Mouse (Mus musculus): ENCODE data around the gene Ppie. TPM values are rescaled to one million over a fixed set of nuclear protein-coding genes. Genes with fewer than 3 reads are reported as not detected.
"Not testable (repeated sequence)": the region's sequence is repeated elsewhere in the genome, so short reads cannot be mapped to it uniquely, and the experiment has no call there.

Gene Ppie
- 55.5 and 55.6 TPM in 2 replicates for polyA plus RNA-seq (2015; fragmentation: Nextera tagmentation; extraction: Ambion mirVana)

- Histone ChIP-seq H3K4me3 (peak within 1 kb of the TSS; percentile 55), H3K36me3 (replicated peaks) (peaks cover 8% of the 10 kb centered on the region; the same call in 1 of the 2 replicates), H3K27me3 (replicated peaks) (peaks cover 4% of the 10 kb centered on the region; the same call in 1 of the 2 replicates), H3K27ac (peak within 1 kb of the TSS; percentile 77), H3K4me2 (peak within 1 kb of the TSS; percentile 64), H3K9me3 (no peaks in the 10 kb centered on the region), H3K9ac (peak within 1 kb of the TSS; percentile 36), H3K4me1 (peaks cover 17% of the 10 kb centered on the region)
- ATAC-seq (replicated peaks): peak; percentile 97
- under 1% methylated on average over 34 of the region's 34 CpGs for WGBS
These were observed at the start of gene Ppie for GRCm38 (mm10) chr4:123139513-123140154. Gene Ppie, minus strand, starts transcription at chr4:123139951.

DNA sequence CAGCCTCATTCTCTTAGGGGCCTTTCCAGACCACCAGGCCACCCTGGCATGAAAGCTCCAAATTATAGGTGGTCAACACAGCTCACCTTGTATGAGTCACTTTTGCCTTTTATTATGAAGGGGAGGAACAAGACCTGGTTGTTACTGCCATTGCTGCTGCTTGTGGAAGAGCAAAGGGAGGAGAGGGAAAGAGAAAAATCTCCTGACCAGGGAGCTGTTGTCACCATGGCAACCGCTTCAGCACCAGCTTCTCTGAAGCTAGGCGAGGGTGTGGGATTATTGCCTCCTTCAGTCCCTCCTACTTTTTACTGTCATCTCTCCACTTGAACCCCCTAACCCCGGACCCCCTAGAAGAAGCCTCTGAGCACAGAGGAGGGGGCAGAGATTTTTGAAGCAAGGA is 45.1 kb upstream of the Ppie start:
- Histone ChIP-seq H3K4me1 (peaks cover 34% of the 10 kb centered on the region), H3K4me2 (peak overlapping the region; percentile 74), H3K27me3 (replicated peaks) (peaks cover 21% of the 10 kb centered on the region), H3K4me3 (peak overlapping the region; percentile 56; the same call in 1 of the 2 replicates), H3K9ac (no peak overlapping the region), H3K27ac (peak overlapping the region; percentile 70), H3K9me3 (no peaks in the 10 kb centered on the region), H3K36me3 (replicated peaks) (no peaks in the 10 kb centered on the region)
- WGBS: 30% methylated on average over 3 of the region's 3 CpGs
- ATAC-seq (replicated peaks): no peak

DNA sequence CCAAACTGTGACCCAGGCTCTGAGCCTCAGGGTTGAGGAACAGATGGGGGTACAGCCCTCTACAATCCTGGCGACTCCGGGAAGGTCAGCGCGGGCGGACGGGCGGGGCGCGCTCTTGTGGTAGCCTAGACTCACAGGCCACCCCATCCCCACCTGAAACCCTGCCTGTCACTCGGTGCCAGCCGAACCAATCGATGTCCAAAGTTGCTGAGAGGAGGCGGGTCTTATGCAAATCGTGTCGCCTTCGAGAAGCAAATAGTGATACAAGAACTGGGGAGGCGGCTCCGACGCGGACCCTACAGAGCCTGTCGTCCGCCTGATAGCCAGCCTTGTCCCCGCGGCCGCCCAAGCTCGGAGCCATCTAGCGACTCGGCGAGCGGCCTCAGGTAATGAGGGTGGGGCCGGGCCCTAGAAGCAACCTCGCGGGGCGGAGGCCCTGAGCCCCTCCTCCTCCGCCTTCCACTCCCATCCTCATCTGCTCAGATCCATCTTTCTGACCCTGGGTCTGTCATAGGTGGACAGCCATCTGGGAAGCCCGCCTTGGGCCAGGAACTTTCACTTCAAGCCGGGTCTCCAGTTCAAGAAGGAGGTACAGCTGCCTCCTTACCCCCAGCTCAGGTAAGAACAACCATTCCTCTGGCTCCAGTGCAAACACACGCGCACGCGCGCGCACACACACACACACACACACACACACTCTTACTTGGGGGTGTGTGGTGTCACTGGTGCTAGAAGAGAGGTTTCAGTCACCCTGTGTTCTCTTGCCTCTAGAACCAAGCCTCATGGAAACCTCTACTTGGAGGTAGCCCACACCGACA is 43.7 kb upstream of the Ppie start:
- Histone ChIP-seq H3K27ac (peak overlapping the region; percentile 81), H3K4me2 (peak overlapping the region; percentile 74), H3K9ac (peak overlapping the region; percentile 68), H3K4me1 (peaks cover 34% of the 10 kb centered on the region), H3K36me3 (replicated peaks) (no peaks in the 10 kb centered on the region), H3K9me3 (no peaks in the 10 kb centered on the region), H3K4me3 (peak overlapping the region; percentile 56), H3K27me3 (replicated peaks) (peaks cover 16% of the 10 kb centered on the region)
- WGBS: 11% methylated on average over 43 of the region's 44 CpGs
- ATAC-seq (replicated peaks): peak; percentile 93

GRCm38 (mm10) chr4:123182328-123183238 is 42.8 kb upstream of the Ppie start, which contains the start of gene Hpcal4:
Gene Hpcal4, plus strand, starts transcription at chr4:123183227.
- Histone ChIP-seq H3K36me3 (replicated peaks) (no peaks in the 10 kb centered on the region), H3K9me3 (no peaks in the 10 kb centered on the region), H3K4me3 (peak within 1 kb of the TSS; percentile 56), H3K27ac (peak within 1 kb of the TSS; percentile 81), H3K27me3 (replicated peaks) (peaks cover 16% of the 10 kb centered on the region), H3K4me2 (peak within 1 kb of the TSS; percentile 74), H3K4me1 (peaks cover 34% of the 10 kb centered on the region), H3K9ac (peak within 1 kb of the TSS; percentile 68)
- ATAC-seq (replicated peaks): peak; percentile 81
- WGBS: 1% methylated on average over 44 of the region's 44 CpGs

GRCm38 (mm10) chr4:123171811-123172210 is 32.1 kb upstream of the Ppie start:
- Histone ChIP-seq H3K4me1 (no peaks in the 10 kb centered on the region), H3K4me3 (no peak overlapping the region), H3K9ac (no peak overlapping the region), H3K36me3 (replicated peaks) (no peaks in the 10 kb centered on the region), H3K27ac (no peak overlapping the region), H3K4me2 (no peak overlapping the region), H3K9me3 (no peaks in the 10 kb centered on the region), H3K27me3 (replicated peaks) (0 out of 2 replicates have a peak, but pooled peaks cover 7% of the 10 kb centered on the region)
- ATAC-seq (replicated peaks): no peak

GRCm38 (mm10) chr4:123164157-123164556 is 24.4 kb upstream of the Ppie start:
- Histone ChIP-seq H3K36me3 (replicated peaks) (no peaks in the 10 kb centered on the region), H3K4me3 (no peak overlapping the region), H3K27ac (no peak overlapping the region), H3K4me2 (no peak overlapping the region), H3K27me3 (replicated peaks) (no peaks in the 10 kb centered on the region), H3K9me3 (no peaks in the 10 kb centered on the region), H3K9ac (no peak overlapping the region), H3K4me1 (peaks cover 12% of the 10 kb centered on the region)
- WGBS: 92% methylated on average over 15 of the region's 15 CpGs
- no peak for ATAC-seq (replicated peaks)

DNA sequence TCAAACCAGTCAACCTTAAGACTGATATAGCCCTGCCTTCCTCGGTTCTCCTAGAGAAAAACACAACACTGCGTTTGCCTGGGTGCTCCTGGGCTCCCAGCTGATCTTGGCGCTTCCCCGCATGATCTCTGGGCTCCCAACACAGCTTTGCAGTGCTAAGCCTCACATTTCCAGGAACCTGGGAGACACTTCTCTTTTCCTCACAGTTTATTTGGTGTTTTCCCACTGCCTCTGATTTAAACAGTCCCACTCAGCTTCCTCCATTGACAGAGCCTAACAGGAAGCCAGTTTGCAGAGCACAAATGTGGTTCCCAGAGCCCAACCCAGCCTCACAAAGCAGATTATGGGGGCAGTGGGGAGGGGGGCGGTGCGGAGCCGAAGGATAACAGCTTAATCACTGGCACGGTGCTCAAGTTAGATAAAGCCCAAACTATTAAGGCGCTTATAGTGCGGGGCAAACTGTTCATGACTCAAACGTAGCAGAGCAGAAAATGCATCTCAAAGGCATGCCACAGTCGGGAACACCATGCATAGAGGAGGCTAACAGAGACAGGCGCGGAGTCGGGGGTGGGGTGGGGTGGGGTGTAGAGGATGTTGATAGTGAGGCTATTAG is 22.7 kb upstream of the Ppie start:
- Histone ChIP-seq H3K36me3 (replicated peaks) (no peaks in the 10 kb centered on the region), H3K9me3 (no peaks in the 10 kb centered on the region), H3K9ac (no peak overlapping the region), H3K27ac (no peak overlapping the region), H3K4me3 (no peak overlapping the region), H3K4me1 (peaks cover 12% of the 10 kb centered on the region), H3K27me3 (replicated peaks) (no peaks in the 10 kb centered on the region), H3K4me2 (peak overlapping the region; percentile 40)
- whole genome bisulfite sequencing: 7% methylated on average over 15 of the region's 15 CpGs
- peak; percentile 70; the same call in 1 of the 2 replicates for ATAC-seq (replicated peaks)

DNA sequence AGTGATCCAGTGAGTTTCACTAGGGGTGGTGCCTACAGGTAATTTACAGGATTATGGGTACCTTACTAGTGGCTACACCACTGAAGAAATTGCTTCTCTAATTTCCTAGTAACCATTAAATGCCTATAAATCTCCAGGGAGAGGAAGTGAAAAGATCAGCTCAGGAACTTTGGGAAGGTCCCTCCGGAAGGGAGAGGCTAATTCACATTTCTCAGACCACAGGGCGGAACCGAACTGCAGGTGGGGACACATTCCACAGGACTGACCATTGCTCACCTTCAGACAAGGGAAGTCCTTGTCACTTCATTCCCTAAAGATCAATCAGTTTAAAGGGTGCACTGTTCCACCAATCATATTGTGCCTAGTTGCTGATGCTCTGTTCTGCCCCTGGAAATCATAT is 21.5 kb upstream of the Ppie start:
- H3K4me2 ChIP-seq; H3K9ac ChIP-seq; H3K36me3 ChIP-seq (replicated peaks); H3K9me3 ChIP-seq; ATAC-seq (replicated peaks); H3K27ac ChIP-seq; H3K4me3 ChIP-seq; H3K27me3 ChIP-seq (replicated peaks): not testable (repeated sequence)
- peaks cover 12% of the 10 kb centered on the region for H3K4me1 ChIP-seq
- WGBS: 93% methylated on average over 3 of the region's 3 CpGs

DNA sequence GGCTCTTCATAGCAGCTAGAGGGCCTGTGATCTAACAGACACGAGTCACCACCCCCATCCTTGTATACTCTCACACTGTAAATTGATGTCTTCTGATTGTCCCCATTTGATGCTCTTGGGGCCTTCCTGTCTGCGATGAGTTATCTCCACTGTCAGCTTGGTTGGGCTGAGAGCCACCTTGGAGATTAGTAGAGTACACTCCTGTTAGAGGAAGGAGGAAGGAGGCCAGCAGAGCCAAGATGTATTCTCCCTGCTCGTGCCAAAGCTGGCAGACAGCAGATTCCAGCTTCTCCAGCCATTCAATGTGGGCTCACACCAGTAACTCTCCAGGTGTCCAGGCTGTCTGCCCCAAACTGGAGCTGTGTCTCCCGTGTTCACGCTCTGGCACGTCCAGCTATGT is 20.8 kb upstream of the Ppie start:
- 83% methylated on average over 6 of the region's 6 CpGs for WGBS
- ATAC-seq (replicated peaks): no peak
- peaks cover 12% of the 10 kb centered on the region for H3K4me1 ChIP-seq
- H3K27ac ChIP-seq: no peak overlapping the region
- H3K36me3 ChIP-seq (replicated peaks): no peaks in the 10 kb centered on the region
- H3K9ac ChIP-seq: no peak overlapping the region
- no peaks in the 10 kb centered on the region for H3K9me3 ChIP-seq
- no peak overlapping the region for H3K4me2 ChIP-seq
- H3K27me3 ChIP-seq (replicated peaks): no peaks in the 10 kb centered on the region; the same call in 1 of the 2 replicates
- no peak overlapping the region for H3K4me3 ChIP-seq

DNA sequence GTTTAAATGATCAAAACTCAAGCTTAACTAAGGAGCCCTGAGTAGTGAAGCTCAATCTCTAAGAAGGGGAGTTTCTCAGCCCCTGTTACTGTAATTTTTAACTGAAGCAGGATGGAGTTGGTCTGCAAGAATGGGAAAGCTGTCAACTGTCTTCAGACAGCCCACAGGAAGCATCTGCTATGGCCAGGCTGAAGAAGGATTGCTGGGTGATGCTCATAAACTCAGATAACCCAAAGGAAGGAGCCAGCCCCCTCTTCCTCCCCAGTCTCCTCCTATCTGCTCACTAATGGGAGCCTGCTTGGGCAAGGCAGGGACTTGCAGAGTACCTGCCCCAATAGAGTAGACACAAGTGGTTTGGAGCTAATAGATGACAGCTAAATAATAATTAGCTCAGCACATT is 16.1 kb upstream of the Ppie start:
- H3K4me1 ChIP-seq: no peaks in the 10 kb centered on the region
- no peak overlapping the region for H3K9ac ChIP-seq
- no peak overlapping the region for H3K27ac ChIP-seq
- no peaks in the 10 kb centered on the region for H3K9me3 ChIP-seq
- no peak for ATAC-seq (replicated peaks)
- H3K27me3 ChIP-seq (replicated peaks): no peaks in the 10 kb centered on the region; the same call in 1 of the 2 replicates
- no peaks in the 10 kb centered on the region for H3K36me3 ChIP-seq (replicated peaks)
- no peak overlapping the region for H3K4me2 ChIP-seq
- no peak overlapping the region for H3K4me3 ChIP-seq

- no peak overlapping the region for H3K4me2 ChIP-seq
- H3K4me1 ChIP-seq: no peaks in the 10 kb centered on the region
- WGBS: 59% methylated on average over 2 of the region's 2 CpGs
- no peaks in the 10 kb centered on the region; the same call in 1 of the 2 replicates for H3K27me3 ChIP-seq (replicated peaks)
- ATAC-seq (replicated peaks): no peak
- H3K27ac ChIP-seq: no peak overlapping the region
- no peak overlapping the region for H3K9ac ChIP-seq
- H3K9me3 ChIP-seq: no peaks in the 10 kb centered on the region
- H3K36me3 ChIP-seq (replicated peaks): no peaks in the 10 kb centered on the region
- no peak overlapping the region for H3K4me3 ChIP-seq
These were observed 15.7 kb upstream of the Ppie start for GRCm38 (mm10) chr4:123155427-123155826.
